Mouse (Mus musculus) lung, postnatal 14 days (tissue): ENCODE results near the gene Espn.
A peak's percentile ranks its signal among the peaks of the same experiment; 100 is the strongest.

ENCODE experiments used
- DNase-seq: peaks from one replicate; pipeline ENCODE4 v3.0.0; 2021

The Espn gene

DNA sequence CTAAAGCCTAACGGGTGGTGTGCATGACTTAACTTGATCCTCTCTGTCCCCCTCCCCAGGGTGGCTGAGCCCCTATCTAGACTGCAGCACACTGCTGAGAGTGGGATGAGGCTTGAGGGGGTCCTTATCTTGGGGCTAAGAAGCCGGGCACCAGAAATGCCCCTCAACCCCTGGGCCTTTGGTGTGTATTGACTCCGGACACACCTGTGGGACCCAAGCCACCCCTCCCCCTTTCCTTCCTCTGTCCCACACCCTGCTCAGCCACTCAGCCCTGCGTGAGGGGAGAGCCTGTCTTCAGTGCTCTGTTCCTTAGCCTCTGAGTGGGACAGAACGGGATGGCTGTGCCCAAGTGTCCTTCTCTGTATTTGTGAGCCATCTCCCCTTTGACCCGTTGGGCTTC is 55.2 kb downstream of the Espn start:
- DNase-seq = no peak

DNA sequence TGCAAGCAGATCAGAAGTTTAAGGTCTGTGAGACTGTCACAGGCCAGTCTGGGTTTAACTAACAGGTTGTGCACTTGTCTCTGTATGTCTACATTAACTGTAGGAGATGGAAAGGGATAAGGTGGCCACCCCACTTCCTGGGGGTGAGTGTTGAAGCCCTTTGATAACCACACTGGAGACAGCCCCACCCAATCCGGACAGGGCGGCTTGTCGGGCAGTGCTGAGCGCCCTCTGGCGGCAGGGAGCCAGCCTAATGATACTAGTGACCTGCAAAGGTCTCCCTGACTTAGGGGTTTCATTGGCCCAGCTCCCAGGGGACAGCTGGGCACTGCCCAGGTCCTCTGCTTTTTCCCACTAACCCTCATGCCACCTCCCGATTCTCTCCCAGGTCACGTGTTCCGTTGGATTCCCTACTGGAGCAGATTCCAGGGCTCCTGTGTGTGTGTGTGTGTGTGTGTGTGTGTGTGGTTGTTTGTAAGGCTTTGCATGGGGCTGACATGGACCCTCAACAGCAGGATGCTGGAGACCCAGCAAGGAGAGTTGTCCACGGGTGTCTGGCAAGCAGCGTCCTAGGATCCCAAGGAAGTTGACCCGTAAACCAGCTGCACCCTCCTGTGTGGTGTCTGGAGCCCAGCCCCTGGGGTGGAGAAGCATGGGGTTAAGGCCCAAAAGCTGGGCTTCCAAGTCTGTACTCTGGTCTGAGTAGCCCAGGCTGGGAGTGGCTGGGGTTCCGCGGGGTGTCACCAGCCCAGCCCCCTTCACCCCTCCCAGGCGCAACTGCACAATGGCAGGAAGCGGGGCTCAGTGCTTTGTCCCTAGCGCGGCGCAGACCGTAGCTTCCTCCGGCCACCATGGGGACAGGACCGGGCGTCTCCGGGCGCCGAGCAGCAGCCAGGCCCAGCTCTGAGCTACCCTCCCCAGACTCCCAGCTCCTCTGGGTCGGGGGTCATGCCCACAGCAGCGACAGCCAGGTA is 55.9 kb downstream of the Espn start:
- peak; percentile 90 for DNase-seq

- DNase-seq = no peak
Observed at GRCm38 (mm10) chr4:152094233-152094632, 57.9 kb downstream of the Espn start.

GRCm38 (mm10) chr4:152092751-152093293 is 59.3 kb downstream of the Espn start:
- no peak for DNase-seq

DNA sequence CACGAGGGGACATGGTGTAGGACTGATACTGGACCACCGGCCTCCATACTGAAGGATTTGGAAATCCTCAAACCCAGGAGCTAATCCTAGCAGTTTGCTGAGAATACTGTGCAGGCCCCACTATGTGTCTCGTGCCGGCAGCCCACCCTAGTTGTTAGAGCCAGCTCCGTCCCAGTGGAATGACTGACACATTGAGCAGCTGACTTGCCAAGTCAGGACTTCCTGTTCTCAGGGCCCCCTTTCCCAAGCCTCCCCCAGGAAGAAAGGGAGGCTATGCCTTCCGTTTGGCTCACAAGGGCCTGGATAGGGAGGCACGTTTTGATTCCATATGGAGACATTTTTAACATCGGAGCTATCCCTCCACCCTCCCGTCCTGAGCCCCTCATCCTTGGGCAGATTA is 62.0 kb downstream of the Espn start:
- DNase-seq = no peak

DNA sequence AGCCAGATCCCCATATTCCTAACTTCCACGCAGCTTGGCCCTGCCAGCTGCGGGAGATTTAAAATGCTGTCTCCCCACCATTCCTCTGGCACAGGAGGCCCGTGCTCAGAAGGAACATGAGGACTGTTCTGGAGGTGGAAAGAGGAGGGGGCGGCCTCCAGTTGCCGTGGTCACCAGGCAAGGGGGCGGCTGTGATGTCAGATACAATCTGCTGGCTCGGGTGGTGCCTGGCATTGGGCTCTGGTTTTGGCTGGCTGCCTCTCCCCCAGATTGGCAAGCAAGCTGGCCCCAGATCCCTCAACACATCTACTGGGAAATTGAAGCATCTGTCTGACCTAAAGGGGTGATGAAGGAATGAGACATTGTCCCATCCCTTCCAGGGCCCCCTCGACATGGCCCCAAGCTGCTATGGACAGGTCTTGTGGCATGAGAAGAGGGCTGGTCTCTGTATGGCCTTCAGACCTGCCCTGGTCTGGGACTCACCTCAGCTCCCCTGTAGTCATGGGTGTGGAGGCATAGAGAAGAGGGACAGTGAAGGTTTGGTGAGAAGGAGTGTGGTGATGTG is 63.5 kb downstream of the Espn start:
- no peak for DNase-seq

GRCm38 (mm10) chr4:152088133-152088532 is 64.0 kb downstream of the Espn start:
- DNase-seq = no peak

- no peak for DNase-seq
Observed at GRCm38 (mm10) chr4:152087211-152088081, 64.7 kb downstream of the Espn start.

DNA sequence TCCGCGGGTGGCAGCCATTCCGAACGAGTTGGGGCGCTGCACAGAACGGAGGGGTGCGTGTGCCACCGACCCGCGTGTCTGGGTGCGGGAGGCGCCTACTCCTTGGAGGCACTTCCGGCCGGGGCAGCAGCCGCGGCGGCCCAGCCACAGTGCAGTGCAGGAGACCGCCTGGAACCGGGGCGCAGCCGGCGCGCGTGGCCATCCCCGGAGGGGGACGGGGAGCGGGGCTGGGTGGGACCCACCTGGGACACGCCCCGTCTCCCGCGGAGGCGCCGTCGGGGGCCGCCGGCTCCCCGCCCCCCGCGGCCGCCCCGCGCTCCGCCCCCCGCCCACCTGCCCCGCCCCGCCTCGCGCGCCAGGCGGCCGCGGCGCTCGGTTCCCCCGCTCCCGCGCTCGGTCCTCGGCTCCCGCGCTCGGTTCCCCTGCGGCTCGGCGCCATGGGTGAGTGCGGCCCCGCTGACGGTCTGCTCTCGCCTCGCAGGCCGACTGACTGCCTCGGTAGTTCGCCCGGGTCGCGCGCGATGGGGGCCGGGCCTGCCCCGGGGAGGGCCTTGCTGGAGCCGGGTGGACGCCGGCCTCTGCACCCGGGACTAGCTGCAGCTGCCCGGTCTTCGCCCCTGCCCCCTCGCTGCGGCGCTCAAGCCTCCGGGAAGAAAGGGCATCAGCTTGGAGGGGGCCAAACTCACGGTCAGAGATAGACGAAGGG is 65.5 kb downstream of the Espn start:
- DNase-seq = peak; percentile 62

DNA sequence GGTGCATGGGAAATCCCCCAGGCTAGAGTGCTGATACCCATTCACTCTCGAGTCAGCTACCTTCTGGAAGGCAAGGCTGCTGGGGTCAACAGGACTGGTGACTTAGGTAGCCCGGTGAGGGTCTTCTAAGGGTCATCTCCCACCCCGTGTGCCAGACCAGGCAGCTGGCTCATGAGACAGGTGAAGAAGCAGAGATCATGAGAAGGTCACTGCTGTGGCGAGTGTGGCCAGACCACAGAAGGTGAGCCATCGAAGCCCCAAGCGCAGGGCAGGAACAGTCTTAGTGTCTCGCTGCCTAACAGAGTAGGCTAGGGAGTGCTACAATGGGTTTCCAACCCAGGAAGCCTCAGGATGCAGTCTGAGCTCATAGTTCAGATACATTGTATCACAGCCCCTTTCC is 67.6 kb downstream of the Espn start:
- DNase-seq = no peak

- no peak for DNase-seq
Observed at GRCm38 (mm10) chr4:152083611-152084220, 68.5 kb downstream of the Espn start.

DNA sequence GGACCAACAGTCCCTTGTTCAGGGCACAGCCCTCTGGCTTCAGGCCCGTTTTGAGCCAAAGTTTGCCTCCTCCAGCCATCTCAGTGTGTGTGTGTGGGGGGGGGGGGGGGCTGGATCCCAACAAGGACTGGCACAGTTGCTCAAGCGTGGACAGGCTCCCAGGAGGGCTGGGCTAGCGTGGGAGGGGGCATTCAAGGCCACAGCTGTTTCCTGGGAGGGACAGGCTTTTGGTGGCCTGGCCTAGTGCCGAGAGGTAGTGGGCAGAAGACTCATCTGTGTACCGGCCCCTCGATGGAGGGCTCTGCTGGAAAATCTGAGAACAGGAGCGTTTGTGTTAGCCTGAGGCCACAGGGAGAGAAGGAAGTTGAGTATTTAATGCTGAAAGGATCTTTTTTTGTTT is 72.2 kb downstream of the Espn start:
- no peak for DNase-seq

GRCm38 (mm10) chr4:152079261-152079660 is 72.9 kb downstream of the Espn start:
- DNase-seq = no peak

DNA sequence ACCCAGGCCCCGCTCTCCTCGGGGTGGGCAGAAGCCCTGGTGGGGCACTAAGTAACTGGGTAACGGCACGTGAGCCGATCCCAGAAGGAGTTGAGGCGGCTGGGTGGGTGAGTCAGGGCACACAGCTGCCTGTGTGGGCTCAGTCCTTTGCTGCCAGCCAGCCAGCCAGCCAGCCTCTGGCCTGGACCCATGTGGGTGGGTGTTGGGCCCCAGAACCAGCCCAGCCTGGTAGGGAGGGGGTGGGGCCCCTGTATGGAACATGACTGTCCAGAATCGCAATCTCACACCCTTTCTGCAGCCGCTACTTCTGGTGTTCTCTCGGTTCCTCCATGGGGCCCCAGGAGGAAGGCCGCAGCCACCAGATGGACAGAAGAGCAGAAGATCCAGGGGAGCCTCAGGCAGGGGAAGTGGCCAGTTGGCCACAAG is 74.1 kb downstream of the Espn start:
- DNase-seq = no peak

DNA sequence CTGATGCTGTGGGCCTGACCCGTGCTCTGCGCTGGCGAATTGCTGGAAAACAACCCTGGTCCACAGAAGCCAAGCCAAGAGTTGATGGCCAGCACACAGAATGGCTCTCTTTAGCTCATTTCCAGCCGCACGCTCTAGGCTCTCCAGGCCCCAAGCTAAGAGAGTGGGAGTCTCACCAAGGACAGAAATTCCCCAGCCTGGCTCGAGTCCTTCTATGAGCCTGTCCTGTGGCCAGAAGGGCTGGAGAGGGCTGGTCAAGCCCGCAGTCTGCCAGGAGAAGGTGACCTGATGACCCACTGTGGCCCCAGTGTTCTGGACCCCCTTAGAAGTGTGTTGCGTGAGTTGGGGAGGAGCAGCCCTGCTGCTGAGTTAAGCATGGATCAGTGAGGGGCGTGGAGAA is 75.0 kb downstream of the Espn start:
- no peak for DNase-seq

- no peak for DNase-seq
Observed at GRCm38 (mm10) chr4:152074548-152074947, 77.6 kb downstream of the Espn start.

- no peak for DNase-seq
Observed at GRCm38 (mm10) chr4:152073715-152074114, 78.5 kb downstream of the Espn start.

DNA sequence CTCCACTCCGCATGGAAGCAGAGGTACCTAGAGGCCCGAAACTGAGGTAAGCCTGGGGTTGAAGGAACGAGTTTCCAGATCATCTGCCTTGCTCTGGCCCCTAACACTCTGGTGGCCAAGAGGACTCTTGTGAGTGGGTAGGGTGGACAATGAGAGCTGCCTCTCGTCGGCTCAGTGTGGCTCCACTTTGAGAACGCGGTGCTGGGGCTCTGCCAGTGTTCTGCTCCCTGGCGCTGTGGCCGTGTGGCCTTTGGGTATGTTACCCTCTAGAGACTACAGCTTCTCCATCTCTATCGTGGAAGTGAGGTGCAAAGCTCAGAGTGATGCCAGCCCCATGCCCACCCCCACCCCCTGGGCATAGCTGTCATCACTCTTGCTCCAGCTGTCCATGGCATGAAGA is 79.5 kb downstream of the Espn start:
- no peak for DNase-seq

DNA sequence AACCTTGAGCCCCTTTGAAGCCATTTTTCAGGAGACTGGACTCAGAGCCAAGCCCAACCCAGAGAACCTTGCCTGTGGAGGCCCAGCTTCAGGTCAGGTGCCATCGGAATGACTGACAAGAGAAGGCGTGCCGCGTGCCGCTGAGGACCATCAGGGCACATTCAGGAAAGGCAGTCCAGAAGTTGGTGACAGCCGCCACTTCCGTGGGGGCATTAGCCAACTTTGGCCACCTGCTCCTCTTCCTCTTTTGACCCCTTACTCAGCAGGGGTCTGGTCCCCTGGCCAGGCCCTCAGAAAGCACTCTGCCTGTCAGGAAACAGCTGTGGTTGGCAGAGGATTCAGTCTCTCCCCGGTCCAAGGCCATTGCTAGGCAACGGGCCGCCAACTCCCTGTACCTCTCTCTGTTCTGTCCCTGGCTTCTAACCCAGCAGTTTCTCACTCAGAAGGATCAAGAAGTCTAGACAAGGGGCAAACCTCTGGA is 80.0 kb downstream of the Espn start, which contains the start of gene Plekhg5:
Plekhg5 (plus strand) TSS at position 378 of the 481 bp plus-strand sequence.
- peak; percentile 50 for DNase-seq

DNA sequence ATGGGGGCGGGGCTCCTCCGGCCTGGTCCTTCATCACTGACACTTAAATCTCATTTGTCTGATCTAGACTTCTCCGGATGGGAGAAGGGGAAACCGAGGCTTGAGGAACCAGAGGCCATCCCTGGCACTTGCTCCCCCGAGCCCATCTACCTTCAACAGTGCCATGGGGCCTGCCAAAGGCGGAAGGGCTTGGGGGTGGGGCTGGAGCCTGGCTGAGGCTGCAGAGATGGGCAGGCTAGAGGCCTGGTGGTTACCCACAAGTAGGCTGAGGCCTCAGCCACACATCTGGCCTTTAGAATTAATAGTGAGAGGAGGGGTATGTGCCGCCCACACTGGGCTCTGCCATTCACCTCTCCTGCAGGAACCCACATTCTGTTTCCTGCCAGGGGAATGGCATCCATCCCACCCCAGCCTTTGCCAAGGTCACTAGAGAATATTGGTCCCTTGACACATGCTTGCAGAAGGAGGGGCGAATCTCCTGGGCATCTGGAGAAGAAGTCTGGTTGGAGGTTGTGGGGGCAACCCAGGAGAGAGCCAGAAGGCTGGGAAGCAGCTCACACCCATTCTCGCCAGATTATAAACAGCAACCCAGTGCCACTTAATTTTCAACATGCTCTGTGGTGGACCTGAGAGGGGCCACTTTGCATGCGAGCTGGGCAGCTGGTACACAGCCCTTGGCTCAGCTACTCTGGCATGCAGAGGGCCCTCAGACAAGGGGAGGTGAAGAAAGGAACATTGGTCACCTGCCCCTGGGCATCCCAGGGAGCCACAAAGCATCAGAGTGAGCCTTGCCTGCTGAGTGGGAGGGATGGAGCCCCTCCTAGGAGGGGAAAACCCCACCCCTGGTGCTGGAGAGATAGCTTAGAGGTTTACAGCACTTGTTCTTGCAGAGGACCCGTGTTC is 81.4 kb downstream of the Espn start:
- DNase-seq = no peak
